Mouse (Mus musculus): ENCODE results near the gene Copa. TPM values are rescaled to one million over a fixed set of nuclear protein-coding genes. Genes with fewer than 3 reads are reported as not detected.

Gene Copa
- polyA plus RNA-seq, 2 experiments: 28.9 to 49.6 TPM

GRCm38 (mm10) chr1:172127487-172127886 lies 45.2 kb downstream of the Copa start:
- Histone ChIP-seq H3K4me1 (replicated peaks; ENCODE audit: control insufficient read depth in 2 of 2, insufficient read depth in 2 of 2, low read length in 1 of 2) (peaks cover 6 to 12% of the 10 kb centered on the region in 2 experiments), H3K4me2 (ENCODE audit: low read depth) (peak overlapping the region; percentile 67), H3K9me3 (ENCODE audit: control insufficient read depth, low read length) (no peaks in the 10 kb centered on the region), H3K4me3 (ENCODE audit: insufficient read depth in 1 of 2, low read depth in 2 of 2, low read length in 2 of 2) (peak overlapping the region; percentile 81 to 87), H3K27ac (peak overlapping the region; percentile 29; the same call in 1 of the 2 replicates), H3K27me3 (ENCODE audit: control insufficient read depth, insufficient read depth, low read length) (no peaks in the 10 kb centered on the region), H3K36me3 (replicated peaks; ENCODE audit: control insufficient read depth, insufficient read depth, low read depth) (peaks cover 24% of the 10 kb centered on the region), H3K9ac (replicated peaks) (peak overlapping the region; percentile 91)
- WGBS (ENCODE audit: insufficient replicate concordance): 45% methylated on average over 5 of the region's 5 CpGs
- no peak for ATAC-seq (ENCODE audit: insufficient read depth)
- no peak for DNase-seq (ENCODE audit: low read depth in 3 of 3, low spot score in 3 of 3)
- no peak for TF ChIP-seq CTCF (IDR thresholded peaks at IDR 0.05; ENCODE audit: low read depth)
- TF ChIP-seq EP300 (IDR thresholded peaks at IDR 0.05; ENCODE audit: low read depth): no peak

GRCm38 (mm10) chr1:172128563-172128962 lies 46.2 kb downstream of the Copa start:
- peaks cover 6 to 12% of the 10 kb centered on the region in 2 experiments for H3K4me1 ChIP-seq (replicated peaks; ENCODE audit: control insufficient read depth in 2 of 2, insufficient read depth in 2 of 2, low read length in 1 of 2)
- no peak overlapping the region for H3K27ac ChIP-seq
- no peak overlapping the region for H3K4me2 ChIP-seq (ENCODE audit: low read depth)
- H3K4me3 ChIP-seq (ENCODE audit: insufficient read depth in 1 of 2, low read depth in 2 of 2, low read length in 2 of 2): no peak overlapping the region
- no peak overlapping the region for H3K9ac ChIP-seq (replicated peaks)
- TF ChIP-seq EP300 (IDR thresholded peaks at IDR 0.05; ENCODE audit: low read depth): no peak
- DNase-seq (ENCODE audit: low read depth in 3 of 3, low spot score in 3 of 3): no peak
- H3K9me3 ChIP-seq (ENCODE audit: control insufficient read depth, low read length): no peaks in the 10 kb centered on the region
- H3K27me3 ChIP-seq (ENCODE audit: control insufficient read depth, insufficient read depth, low read length): no peaks in the 10 kb centered on the region
- no peak for ATAC-seq (ENCODE audit: insufficient read depth)
- WGBS (ENCODE audit: insufficient replicate concordance): 89% methylated on average over 15 of the region's 15 CpGs
- peaks cover 24% of the 10 kb centered on the region for H3K36me3 ChIP-seq (replicated peaks; ENCODE audit: control insufficient read depth, insufficient read depth, low read depth)

GRCm38 (mm10) chr1:172129108-172129507 lies 46.8 kb downstream of the Copa start:
- Histone ChIP-seq H3K4me3 (ENCODE audit: insufficient read depth in 1 of 2, low read depth in 2 of 2, low read length in 2 of 2) (no peak overlapping the region), H3K4me1 (replicated peaks; ENCODE audit: control insufficient read depth in 2 of 2, insufficient read depth in 2 of 2, low read length in 1 of 2) (peaks cover 6 to 12% of the 10 kb centered on the region in 2 experiments), H3K36me3 (replicated peaks; ENCODE audit: control insufficient read depth, insufficient read depth, low read depth) (peaks cover 28% of the 10 kb centered on the region), H3K4me2 (ENCODE audit: low read depth) (no peak overlapping the region), H3K27me3 (ENCODE audit: control insufficient read depth, insufficient read depth, low read length) (no peaks in the 10 kb centered on the region), H3K9ac (replicated peaks) (no peak overlapping the region), H3K9me3 (ENCODE audit: control insufficient read depth, low read length) (no peaks in the 10 kb centered on the region), H3K27ac (no peak overlapping the region)
- TF ChIP-seq EP300 (IDR thresholded peaks at IDR 0.05; ENCODE audit: low read depth) (no peak), CTCF (IDR thresholded peaks at IDR 0.05; ENCODE audit: low read depth) (peak; percentile 44)
- WGBS (ENCODE audit: insufficient replicate concordance): 76% methylated on average over 2 of the region's 2 CpGs
- DNase-seq (ENCODE audit: low read depth in 3 of 3, low spot score in 3 of 3) (no peak), ATAC-seq (ENCODE audit: insufficient read depth) (no peak)

- Histone ChIP-seq H3K9ac (replicated peaks) (no peak overlapping the region), H3K4me2 (ENCODE audit: low read depth) (no peak overlapping the region), H3K9me3 (ENCODE audit: control insufficient read depth, low read length) (no peaks in the 10 kb centered on the region), H3K4me3 (ENCODE audit: insufficient read depth in 1 of 2, low read depth in 2 of 2, low read length in 2 of 2) (no peak overlapping the region), H3K4me1 (replicated peaks; ENCODE audit: control insufficient read depth in 2 of 2, insufficient read depth in 2 of 2, low read length in 1 of 2) (peaks cover 6 to 12% of the 10 kb centered on the region in 2 experiments), H3K27me3 (ENCODE audit: control insufficient read depth, insufficient read depth, low read length) (no peaks in the 10 kb centered on the region), H3K36me3 (replicated peaks; ENCODE audit: control insufficient read depth, insufficient read depth, low read depth) (peaks cover 34% of the 10 kb centered on the region), H3K27ac (no peak overlapping the region)
- TF ChIP-seq CTCF (IDR thresholded peaks at IDR 0.05; ENCODE audit: low read depth): no peak
- no peak for TF ChIP-seq EP300 (IDR thresholded peaks at IDR 0.05; ENCODE audit: low read depth)
- WGBS (ENCODE audit: insufficient replicate concordance): 81% methylated on average over 5 of the region's 5 CpGs
- no peak for ATAC-seq (ENCODE audit: insufficient read depth)
- DNase-seq (ENCODE audit: low read depth in 3 of 3, low spot score in 3 of 3): no peak
These were observed 47.5 kb downstream of the Copa start for GRCm38 (mm10) chr1:172129780-172130179.

GRCm38 (mm10) chr1:172132319-172132718 lies 50.0 kb downstream of the Copa start:
- WGBS (ENCODE audit: insufficient replicate concordance): 84% methylated on average over 7 of the region's 7 CpGs
- H3K27me3 ChIP-seq (ENCODE audit: control insufficient read depth, insufficient read depth, low read length): no peaks in the 10 kb centered on the region
- no peak for DNase-seq (ENCODE audit: low read depth in 3 of 3, low spot score in 3 of 3)

More at GRCm38 (mm10) chr1:172132319-172132718, 50.0 kb downstream of the Copa start:
- H3K4me3 ChIP-seq (ENCODE audit: insufficient read depth in 1 of 2, low read depth in 2 of 2, low read length in 2 of 2): no peak overlapping the region
- no peak for TF ChIP-seq CTCF (IDR thresholded peaks at IDR 0.05; ENCODE audit: low read depth)
- no peak for TF ChIP-seq EP300 (IDR thresholded peaks at IDR 0.05; ENCODE audit: low read depth)
- H3K36me3 ChIP-seq (replicated peaks; ENCODE audit: control insufficient read depth, insufficient read depth, low read depth): peaks cover 34% of the 10 kb centered on the region
- H3K27ac ChIP-seq: no peak overlapping the region
- H3K4me1 ChIP-seq (replicated peaks; ENCODE audit: control insufficient read depth in 2 of 2, insufficient read depth in 2 of 2, low read length in 1 of 2): peaks cover 5% of the 10 kb centered on the region in 2 experiments
- no peak for ATAC-seq (ENCODE audit: insufficient read depth)
- no peak overlapping the region for H3K9ac ChIP-seq (replicated peaks)
- H3K9me3 ChIP-seq (ENCODE audit: control insufficient read depth, low read length): no peaks in the 10 kb centered on the region
- no peak overlapping the region for H3K4me2 ChIP-seq (ENCODE audit: low read depth)

Measured in liver, embryonic 14.5 days (tissue).